Mouse (Mus musculus) bone marrow macrophage, adult 2 months (primary cell): ENCODE data around the gene Gse1. TPM values are rescaled to one million over a fixed set of nuclear protein-coding genes. Genes with fewer than 3 reads are reported as not detected.
A peak's percentile ranks its signal among the peaks of the same experiment; 100 is the strongest.

Source experiments
- H3K27ac ChIP-seq: 2 replicates; pipeline ENCODE4 v1.5.1; 2012; ENCODE audit warnings: low read depth, low read length; ENCODE audit not compliant: insufficient read depth
- H3K4me1 ChIP-seq: 2 replicates; pipeline ENCODE4 v1.6.1; 2012; ENCODE audit warnings: low read length; ENCODE audit not compliant: control insufficient read depth, insufficient read depth
- H3K4me3 ChIP-seq: 2 replicates; pipeline ENCODE4 v1.5.1; 2012; ENCODE audit warnings: mild to moderate bottlenecking, low read length, moderate library complexity; ENCODE audit not compliant: insufficient read depth
- CTCF ChIP-seq: IDR thresholded peaks from 2 replicates; pipeline ENCODE4 v1.5.1; 2012; ENCODE audit warnings: low read depth, mild to moderate bottlenecking, low read length, moderate library complexity
- POLR2A ChIP-seq: IDR thresholded peaks from 2 replicates; pipeline ENCODE4 v1.6.1; 2012; ENCODE audit warnings: mild to moderate bottlenecking, low read depth, low read length, borderline replicate concordance
- polyA plus RNA-seq: library from polyadenylated mRNA; stranded (reverse); fragments of >200 nt; gene quantifications from 2 replicates; pipeline ENCODE4 v1.2.4, GENCODE M21; 2012; ENCODE audit not compliant: missing spikeins, insufficient read depth, insufficient read length

Gse1 gene
- polyA plus RNA-seq, 1 experiment: 15.1 TPM

- Histone ChIP-seq H3K27ac (no peak overlapping the region), H3K4me1 (no peaks in the 10 kb centered on the region), H3K4me3 (no peak overlapping the region)
Observed at GRCm38 (mm10) chr8:120264388-120264943, 36.2 kb downstream of the Gse1 start.

GRCm38 (mm10) chr8:120264944-120265453, 36.7 kb downstream of the Gse1 start:
- TF ChIP-seq POLR2A (no peak), CTCF (no peak)
- H3K27ac ChIP-seq: no peak overlapping the region
- H3K4me1 ChIP-seq: no peaks in the 10 kb centered on the region
- H3K4me3 ChIP-seq: no peak overlapping the region

More at GRCm38 (mm10) chr8:120264388-120264943, 36.2 kb downstream of the Gse1 start:
- no peak for TF ChIP-seq POLR2A
- TF ChIP-seq CTCF: no peak

- Histone ChIP-seq H3K27ac (no peak overlapping the region), H3K4me1 (no peaks in the 10 kb centered on the region)
Observed at GRCm38 (mm10) chr8:120265471-120265870, 37.2 kb downstream of the Gse1 start.

GRCm38 (mm10) chr8:120268541-120268980, 40.3 kb downstream of the Gse1 start:
- Histone ChIP-seq H3K27ac (no peak overlapping the region), H3K4me3 (no peak overlapping the region), H3K4me1 (no peaks in the 10 kb centered on the region)
- TF ChIP-seq CTCF: no peak
- TF ChIP-seq POLR2A: no peak

More at GRCm38 (mm10) chr8:120265471-120265870, 37.2 kb downstream of the Gse1 start:
- no peak for TF ChIP-seq POLR2A
- TF ChIP-seq CTCF: no peak
- no peak overlapping the region for H3K4me3 ChIP-seq

GRCm38 (mm10) chr8:120270449-120270848, 42.2 kb downstream of the Gse1 start:
- H3K4me1 ChIP-seq: no peaks in the 10 kb centered on the region
- TF ChIP-seq POLR2A: no peak
- TF ChIP-seq CTCF: no peak
- H3K4me3 ChIP-seq: no peak overlapping the region
- H3K27ac ChIP-seq: no peak overlapping the region

GRCm38 (mm10) chr8:120273430-120273829, 45.2 kb downstream of the Gse1 start:
- peaks cover 10% of the 10 kb centered on the region for H3K4me1 ChIP-seq
- no peak for TF ChIP-seq CTCF
- no peak for TF ChIP-seq POLR2A

GRCm38 (mm10) chr8:120276051-120276890, 48.0 kb downstream of the Gse1 start:
- H3K27ac ChIP-seq: no peak overlapping the region
- no peak for TF ChIP-seq CTCF
- TF ChIP-seq POLR2A: no peak
- H3K4me1 ChIP-seq: peaks cover 10% of the 10 kb centered on the region
- H3K4me3 ChIP-seq: peak overlapping the region; percentile 56

More at GRCm38 (mm10) chr8:120273430-120273829, 45.2 kb downstream of the Gse1 start:
- Histone ChIP-seq H3K4me3 (no peak overlapping the region), H3K27ac (no peak overlapping the region)

- TF ChIP-seq POLR2A (no peak), CTCF (no peak)
- Histone ChIP-seq H3K4me3 (peak overlapping the region; percentile 56), H3K27ac (no peak overlapping the region), H3K4me1 (peaks cover 10% of the 10 kb centered on the region)
Observed at GRCm38 (mm10) chr8:120276891-120277426, 48.7 kb downstream of the Gse1 start.

GRCm38 (mm10) chr8:120278009-120278408, 49.8 kb downstream of the Gse1 start:
- TF ChIP-seq CTCF: no peak
- no peak for TF ChIP-seq POLR2A
- Histone ChIP-seq H3K4me3 (no peak overlapping the region), H3K27ac (no peak overlapping the region), H3K4me1 (peaks cover 10% of the 10 kb centered on the region)
